Mouse (Mus musculus): Measurements from ENCODE around the gene Gpld1.

Gene Gpld1

GRCm38 (mm10) chr13:25024655-25025054, 81.7 kb downstream of the Gpld1 start:
- DNase-seq = peak in 1 of 2 experiments; percentile 38

GRCm38 (mm10) chr13:25026409-25027113, 83.6 kb downstream of the Gpld1 start:
- DNase-seq = no peak

GRCm38 (mm10) chr13:25027114-25027425, 84.1 kb downstream of the Gpld1 start:
- DNase-seq = no peak

GRCm38 (mm10) chr13:25039488-25039887, 96.5 kb downstream of the Gpld1 start:
- no peak for DNase-seq

Data from lung, postnatal 4 days (tissue).